Mouse (Mus musculus) cerebellum, adult 2 months (tissue): Measurements from ENCODE around the gene Kl. TPM values are rescaled to one million over a fixed set of nuclear protein-coding genes. Genes with fewer than 3 reads are reported as not detected.

ENCODE experiments used
- DNase-seq, 2 experiments: peaks; one replicate each; pipeline ENCODE4 v3.0.0; 2021
- H3K27ac ChIP-seq: fragments of 200-500 bp; 2 replicates; pipeline ENCODE4 v1.5.1; 2012; ENCODE audit warnings: low read length, control low read depth, inconsistent platforms; ENCODE audit not compliant: insufficient read depth
- H3K27me3 ChIP-seq: fragments of 200-500 bp; 2 replicates; pipeline ENCODE4 v1.6.1; 2012; ENCODE audit warnings: inconsistent platforms, mild to moderate bottlenecking, low read length, moderate library complexity; ENCODE audit not compliant: control insufficient read depth, insufficient read depth
- H3K4me1 ChIP-seq: fragments of 200-500 bp; 2 replicates; pipeline ENCODE4 v1.6.1; 2011; ENCODE audit warnings: low read length; ENCODE audit not compliant: control insufficient read depth, insufficient read depth
- H3K4me3 ChIP-seq: fragments of 200-500 bp; replicated peaks from 2 replicates; pipeline ENCODE3; 2011; ENCODE audit warnings: mild to moderate bottlenecking, low read depth, low read length, control low read depth; ENCODE audit not compliant: insufficient read depth
- CTCF ChIP-seq: fragments of 200-500 bp; IDR thresholded peaks from 2 replicates; pipeline ENCODE4 v1.5.1; 2011; ENCODE audit warnings: low read depth, mild to moderate bottlenecking, control low read depth, low read length, moderate library complexity, borderline replicate concordance; ENCODE audit not compliant: insufficient read depth
- POLR2A ChIP-seq: fragments of 200-500 bp; IDR thresholded peaks from 2 replicates; pipeline ENCODE4 v1.6.1; 2011; ENCODE audit warnings: low read length, control low read depth, borderline replicate concordance; ENCODE audit not compliant: insufficient read depth
- WGBS: fragments of 180-500 bp; shearing (Covaris S2); methylation state at CpG from one replicate; pipeline ENCODE4 v1.1.7; 2018; 5-methylcytosine and 5-hydroxymethylcytosine counted together
- polyA plus RNA-seq: library from polyadenylated mRNA; depleted of rRNA; stranded (reverse); fragments of >200 nt; gene quantifications from 2 replicates; pipeline ENCODE4 v1.2.3, GENCODE M21; 2012

Gene Kl
- polyA plus RNA-seq, 1 experiment, result 3.6 TPM

GRCm38 (mm10) chr5:150970551-150970950 lies 18.1 kb downstream of the Kl start:
- H3K27ac ChIP-seq, result no peak overlapping the region
- WGBS, result 72% methylated on average over 3 of the region's 3 CpGs
- TF ChIP-seq POLR2A (no peak), CTCF (no peak)
- no peak overlapping the region for H3K4me3 ChIP-seq
- no peak for DNase-seq
- no peaks in the 10 kb centered on the region for H3K27me3 ChIP-seq
- no peaks in the 10 kb centered on the region for H3K4me1 ChIP-seq

- no peak for TF ChIP-seq POLR2A
- no peak for TF ChIP-seq CTCF
- Histone ChIP-seq H3K4me3 (no peak overlapping the region), H3K4me1 (no peaks in the 10 kb centered on the region), H3K27me3 (no peaks in the 10 kb centered on the region), H3K27ac (no peak overlapping the region)
- WGBS, result 32% methylated on average over 6 of the region's 6 CpGs
- DNase-seq, result no peak
Measured at GRCm38 (mm10) chr5:150971126-150971525, 18.7 kb downstream of the Kl start.

GRCm38 (mm10) chr5:150974226-150974625 lies 21.8 kb downstream of the Kl start:
- H3K27ac ChIP-seq, result no peak overlapping the region
- H3K4me3 ChIP-seq, result no peak overlapping the region
- no peaks in the 10 kb centered on the region for H3K4me1 ChIP-seq
- no peak for DNase-seq
- WGBS, result 82% methylated on average over 3 of the region's 3 CpGs
- no peak for TF ChIP-seq CTCF
- no peak for TF ChIP-seq POLR2A
- no peaks in the 10 kb centered on the region for H3K27me3 ChIP-seq

GRCm38 (mm10) chr5:150977383-150977958 lies 25.1 kb downstream of the Kl start:
- H3K4me3 ChIP-seq, result no peak overlapping the region
- H3K4me1 ChIP-seq, result no peaks in the 10 kb centered on the region
- no peaks in the 10 kb centered on the region for H3K27me3 ChIP-seq
- H3K27ac ChIP-seq, result no peak overlapping the region
- TF ChIP-seq POLR2A (no peak), CTCF (no peak)
- DNase-seq, result no peak
- WGBS, result 67% methylated on average over 14 of the region's 14 CpGs

GRCm38 (mm10) chr5:150979341-150980136 lies 27.1 kb downstream of the Kl start:
- H3K4me3 ChIP-seq, result no peak overlapping the region
- H3K4me1 ChIP-seq, result no peaks in the 10 kb centered on the region
- 76% methylated on average over 5 of the region's 5 CpGs for WGBS
- no peak for DNase-seq
- no peak for TF ChIP-seq CTCF
- TF ChIP-seq POLR2A, result no peak
- no peak overlapping the region for H3K27ac ChIP-seq
- H3K27me3 ChIP-seq, result no peaks in the 10 kb centered on the region

GRCm38 (mm10) chr5:150982082-150982481 lies 29.7 kb downstream of the Kl start:
- no peak overlapping the region for H3K4me3 ChIP-seq
- H3K27me3 ChIP-seq, result no peaks in the 10 kb centered on the region
- no peak overlapping the region for H3K27ac ChIP-seq
- 99% methylated on average over 2 of the region's 2 CpGs for WGBS
- H3K4me1 ChIP-seq, result no peaks in the 10 kb centered on the region
- no peak for TF ChIP-seq CTCF
- no peak for TF ChIP-seq POLR2A
- DNase-seq, result no peak

GRCm38 (mm10) chr5:150994096-150994495 lies 41.7 kb downstream of the Kl start:
- no peak for DNase-seq
- H3K4me1 ChIP-seq, result no peaks in the 10 kb centered on the region
- H3K27me3 ChIP-seq, result no peaks in the 10 kb centered on the region
- TF ChIP-seq CTCF, result no peak
- no peak for TF ChIP-seq POLR2A
- H3K4me3 ChIP-seq, result no peak overlapping the region
- 92% methylated on average over 7 of the region's 7 CpGs for WGBS
- no peak overlapping the region for H3K27ac ChIP-seq

- no peaks in the 10 kb centered on the region for H3K4me1 ChIP-seq
- 91% methylated on average over 2 of the region's 2 CpGs for WGBS
- no peak overlapping the region for H3K4me3 ChIP-seq
- no peak overlapping the region for H3K27ac ChIP-seq
- H3K27me3 ChIP-seq, result no peaks in the 10 kb centered on the region
- TF ChIP-seq CTCF (no peak), POLR2A (no peak)
- DNase-seq, result no peak
Measured at GRCm38 (mm10) chr5:150996586-150996985, 44.2 kb downstream of the Kl start.
